Mouse (Mus musculus): ENCODE data around the gene Eif4e1b.

Eif4e1b gene

GRCm38 (mm10) chr13:54837471-54837889, 53.7 kb downstream of the Eif4e1b start:
- peak; percentile 40 for DNase-seq (ENCODE audit: extremely low read depth, insufficient read length, low spot score)

All from 3134 (cell line).